Comparison of ENCODE assay signal across 31 mouse cellular contexts in genomic region chr9:108141387-108141786, GRCm38 (mm10). TPM values are rescaled to one million over a fixed set of nuclear protein-coding genes. Genes with fewer than 3 reads are reported as not detected.
A peak's percentile ranks its signal among the peaks of the same experiment; 100 is the strongest.
DNase-seq lines count a peak whose midpoint lies in the region; ATAC-seq and TF ChIP-seq lines count a peak whose summit lies in the region.
"Had no signal": no experiment of that assay in that cellular context is flagged by ENCODE, and none has a peak within 500 bp of the region (broad histone marks: within the 10 kb centered on the region; RNA-seq: fewer than 3 reads in every experiment).

No protein-coding gene starts in this region.

- DNase-seq in frontal cortex, postnatal 14 days (ENCODE audit: low spot score in 2 of 2): no peak
- no peak for DNase-seq in left cerebral cortex, adult 2 months (ENCODE audit: extremely low spot score in 1 of 2, low spot score in 2 of 2)
- no peak for DNase-seq in left cerebral cortex, postnatal 10 days (ENCODE audit: extremely low spot score in 1 of 2, low spot score in 2 of 2)
- peak; percentile 79 for DNase-seq in brain, adult 2 months (ENCODE audit: low read depth, low spot score)
- no peak for DNase-seq in thymus, postnatal 36 days
- DNase-seq: adrenal gland, adult 8-10 months; adrenal gland, postnatal 25 days; cerebellum, adult 8-10 months; cerebellum, postnatal 25 days; embryo, embryonic 11 days; forebrain, postnatal 0 days; gastrocnemius, postnatal 10 days; gastrocnemius, postnatal 36 days; heart, postnatal 10 days; heart, postnatal 36 days; kidney, adult 11 months had no signal

- TF ChIP-seq CTCF in left cerebral cortex, adult 2 months (IDR thresholded peaks at IDR 0.05): no peak
- TF ChIP-seq CTCF in olfactory bulb, adult 2 months (IDR thresholded peaks at IDR 0.05; ENCODE audit: insufficient read depth, low read depth, low read length): no peak

- intact Hi-C loops in left cerebral cortex, adult 2 months (cut with DNase I): no loop called here
- intact Hi-C loops in left cerebral cortex, postnatal 10 days (cut with DNase I): no loop called here

- no peak for TF ChIP-seq POLR2A in olfactory bulb, adult 2 months (IDR thresholded peaks at IDR 0.05; ENCODE audit: insufficient read depth, low read depth, low read length)

- 0 out of 2 replicates have a peak, but pooled peaks have one; percentile 11 for ATAC-seq in frontal cortex, adult (ENCODE audit: low TSS enrichment)
- ATAC-seq: activated CD4-positive, CD25-positive, alpha-beta regulatory T cell, adult 4 months; CD4-positive, CD25-positive, alpha-beta regulatory T cell, adult 4 months; forebrain, embryonic 13.5 days; forebrain, postnatal 0 days; hindbrain, embryonic 16.5 days; intestine, embryonic 15.5 days had no signal

- H3K27ac ChIP-seq in left cerebral cortex, adult 2 months: peak overlapping the region; percentile 84
- H3K27ac ChIP-seq in olfactory bulb, adult 2 months (ENCODE audit: insufficient read depth, low read depth, low read length): 0 out of 2 replicates have a peak overlapping the region, but pooled peaks have one; percentile 14
- H3K27ac ChIP-seq: embryonic facial prominence, embryonic 10.5 days; embryonic facial prominence, embryonic 13.5 days; forebrain, embryonic 10.5 days; forebrain, embryonic 13.5 days; heart, embryonic 15.5 days; hindbrain, embryonic 10.5 days; hindbrain, embryonic 13.5 days; intestine, embryonic 15.5 days had no signal

- H3K4me3 ChIP-seq in left cerebral cortex, adult 2 months: no peak overlapping the region
- H3K4me3 ChIP-seq in olfactory bulb, adult 2 months (ENCODE audit: insufficient read depth, low read depth, low read length): no peak overlapping the region
- H3K4me3 ChIP-seq: embryonic facial prominence, embryonic 10.5 days; embryonic facial prominence, embryonic 13.5 days; erythroblast, embryonic 14.5 days; forebrain, embryonic 10.5 days; forebrain, embryonic 13.5 days; heart, embryonic 12.5 days; heart, embryonic 15.5 days; hindbrain, embryonic 10.5 days; hindbrain, embryonic 13.5 days; intestine, embryonic 15.5 days had no signal

- WGBS in olfactory bulb, adult 2 months: 66% methylated on average over 10 of the region's 10 CpGs

- H3K4me1 ChIP-seq in olfactory bulb, adult 2 months (ENCODE audit: control insufficient read depth, insufficient read depth, low read length): peaks cover 36% of the 10 kb centered on the region
- H3K4me1 ChIP-seq: forebrain, embryonic 13.5 days; hindbrain, embryonic 13.5 days had no signal

RNA-seq across cellular contexts. Expression of gene Apeh, which starts 47.0 kb away (rescaled TPM):
- 10 to 100 TPM; 31.0 to 31.8 TPM for total RNA-seq in left cerebral cortex, adult 2 months (2021)
- total RNA-seq in left cerebral cortex, postnatal 10 days (2021): 10 to 100 TPM; 30.7 to 41.3 TPM
- polyA plus RNA-seq in olfactory bulb, adult 2 months (2012; ENCODE audit: insufficient read depth, insufficient read length, low replicate concordance, missing spikeins): not detected in 2 replicates

RNA-seq across cellular contexts. Expression of gene Bsn, which starts 48.8 kb away (rescaled TPM):
- total RNA-seq in left cerebral cortex, adult 2 months (2021): 100 to 1,000 TPM; 300 to 320 TPM
- 100 to 1,000 TPM; 139 to 142 TPM for total RNA-seq in left cerebral cortex, postnatal 10 days (2021)
- not detected in 2 replicates for polyA plus RNA-seq in olfactory bulb, adult 2 months (2012; ENCODE audit: insufficient read depth, insufficient read length, low replicate concordance, missing spikeins)

RNA-seq across cellular contexts. Expression of gene Rnf123, which starts 58.2 kb away (rescaled TPM):
- total RNA-seq in left cerebral cortex, adult 2 months (2021): 100 to 1,000 TPM; 107 to 108 TPM
- total RNA-seq in left cerebral cortex, postnatal 10 days (2021): 10 to 100 TPM; 91.1 to 94.2 TPM
- not detected in 2 replicates for polyA plus RNA-seq in olfactory bulb, adult 2 months (2012; ENCODE audit: insufficient read depth, insufficient read length, low replicate concordance, missing spikeins)
